Mouse (Mus musculus) ES-Bruce4 (cell line): ENCODE measurements around the gene Aars.
"Not testable (repeated sequence)": the region's sequence is repeated elsewhere in the genome, so short reads cannot be mapped to it uniquely, and the experiment has no call there.

Source experiments
- CTCF ChIP-seq: IDR thresholded peaks from one replicate; pipeline ENCODE4 v1.8.1; 2011; ENCODE audit warnings: low read depth, low read length
- EP300 ChIP-seq: IDR thresholded peaks from 2 replicates; pipeline ENCODE4 v1.6.1; 2011; ENCODE audit warnings: low read depth, low read length; ENCODE audit not compliant: insufficient read depth
- POLR2A ChIP-seq: IDR thresholded peaks from one replicate; pipeline ENCODE4 v1.8.1; 2011; ENCODE audit warnings: low read length; ENCODE audit not compliant: insufficient read depth

DNA sequence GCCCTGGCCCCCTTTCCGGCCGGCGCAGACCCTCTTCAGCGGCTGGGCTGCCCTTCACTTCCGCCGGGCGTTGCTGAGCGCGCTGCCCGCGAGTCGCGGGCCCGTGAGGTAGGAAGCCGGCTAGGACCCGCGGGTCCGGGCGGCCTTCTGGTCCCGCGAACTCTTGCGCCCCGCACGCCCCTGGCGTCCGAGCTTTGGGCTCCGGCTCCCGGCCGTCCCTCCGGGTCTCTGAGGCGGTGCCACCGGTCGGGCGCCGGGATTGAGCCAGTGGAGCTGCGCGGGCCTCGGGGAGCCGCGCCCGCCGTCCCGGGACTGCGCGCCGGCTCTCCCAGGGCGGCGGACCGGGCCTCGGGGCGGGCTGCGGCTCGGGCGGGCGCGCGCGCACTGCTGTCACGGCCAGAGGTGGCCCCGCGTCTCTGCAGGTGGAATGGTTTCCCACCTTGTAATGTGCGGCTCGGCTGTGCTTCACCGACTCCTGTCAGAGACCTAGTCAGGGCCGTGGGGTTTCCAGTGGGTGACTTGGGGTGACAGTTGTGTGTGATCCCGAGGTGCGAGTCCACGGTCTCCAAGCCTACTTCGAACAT, 61.9 kb downstream of the Aars start:
- not testable (repeated sequence) for TF ChIP-seq POLR2A, CTCF, EP300
